Mouse (Mus musculus): Measurements from ENCODE around the gene Itga10.
"Not testable (repeated sequence)": the region's sequence is repeated elsewhere in the genome, so short reads cannot be mapped to it uniquely, and the experiment has no call there.

Gene Itga10

GRCm38 (mm10) chr3:96645018-96645649 is at the start of gene Itga10:
Gene Itga10 (plus strand): TSS chr3:96645584.
- DNase-seq (ENCODE audit: low spot score): no peak

GRCm38 (mm10) chr3:96595661-96596060 is 49.7 kb upstream of the Itga10 start:
- DNase-seq (ENCODE audit: low spot score): no peak

GRCm38 (mm10) chr3:96596228-96596707 is 49.1 kb upstream of the Itga10 start, which contains the start of gene Ankrd34a:
Gene Ankrd34a (plus strand): TSS chr3:96596636.
- no peak for DNase-seq (ENCODE audit: low spot score)

- DNase-seq (ENCODE audit: low spot score): no peak
Observed at GRCm38 (mm10) chr3:96596855-96597254, 48.5 kb upstream of the Itga10 start.

GRCm38 (mm10) chr3:96597435-96597891 is 47.9 kb upstream of the Itga10 start:
- DNase-seq (ENCODE audit: low spot score): no peak

GRCm38 (mm10) chr3:96598156-96599068 is 47.0 kb upstream of the Itga10 start:
- no peak for DNase-seq (ENCODE audit: low spot score)

- DNase-seq (ENCODE audit: low spot score): no peak
Observed at GRCm38 (mm10) chr3:96599069-96599393, 46.4 kb upstream of the Itga10 start.

- DNase-seq (ENCODE audit: low spot score): no peak
Observed at GRCm38 (mm10) chr3:96599411-96599810, 46.0 kb upstream of the Itga10 start.

- DNase-seq (ENCODE audit: low spot score): peak; percentile 84
Observed at GRCm38 (mm10) chr3:96600639-96601250, 44.6 kb upstream of the Itga10 start, which contains the start of gene Lix1l. Gene Lix1l (plus strand): TSS chr3:96601149.

- DNase-seq (ENCODE audit: low spot score): no peak
Observed at GRCm38 (mm10) chr3:96601251-96601787, 44.1 kb upstream of the Itga10 start.

GRCm38 (mm10) chr3:96601941-96602703 is 43.3 kb upstream of the Itga10 start:
- no peak for DNase-seq (ENCODE audit: low spot score)

GRCm38 (mm10) chr3:96602704-96603084 is 42.7 kb upstream of the Itga10 start:
- no peak for DNase-seq (ENCODE audit: low spot score)

- no peak for DNase-seq (ENCODE audit: low spot score)
Observed at GRCm38 (mm10) chr3:96603311-96603710, 42.1 kb upstream of the Itga10 start.

- not testable (repeated sequence) for DNase-seq (ENCODE audit: low spot score)
Observed at GRCm38 (mm10) chr3:96606007-96606406, 39.4 kb upstream of the Itga10 start.

GRCm38 (mm10) chr3:96606618-96607017 is 38.8 kb upstream of the Itga10 start:
- DNase-seq (ENCODE audit: low spot score): no peak

- DNase-seq (ENCODE audit: low spot score): no peak
Observed at GRCm38 (mm10) chr3:96617941-96618340, 27.4 kb upstream of the Itga10 start.

GRCm38 (mm10) chr3:96623201-96623600 is 22.2 kb upstream of the Itga10 start:
- DNase-seq (ENCODE audit: low spot score): no peak

- peak; percentile 90 for DNase-seq (ENCODE audit: low spot score)
Observed at GRCm38 (mm10) chr3:96629729-96630600, 15.4 kb upstream of the Itga10 start, which contains the start of gene Rbm8a. Gene Rbm8a (plus strand): TSS chr3:96629933.

- no peak for DNase-seq (ENCODE audit: low spot score)
Observed at GRCm38 (mm10) chr3:96632058-96632457, 13.3 kb upstream of the Itga10 start.

GRCm38 (mm10) chr3:96634015-96634414 is 11.4 kb upstream of the Itga10 start:
- no peak for DNase-seq (ENCODE audit: low spot score)
